Mouse (Mus musculus) cerebellum, adult 9-11 months (tissue): Measurements from ENCODE around the gene Flg2.

Experiments
- DNase-seq: peaks from one replicate; pipeline ENCODE4 v3.0.0; 2022

The Flg2 gene

DNA sequence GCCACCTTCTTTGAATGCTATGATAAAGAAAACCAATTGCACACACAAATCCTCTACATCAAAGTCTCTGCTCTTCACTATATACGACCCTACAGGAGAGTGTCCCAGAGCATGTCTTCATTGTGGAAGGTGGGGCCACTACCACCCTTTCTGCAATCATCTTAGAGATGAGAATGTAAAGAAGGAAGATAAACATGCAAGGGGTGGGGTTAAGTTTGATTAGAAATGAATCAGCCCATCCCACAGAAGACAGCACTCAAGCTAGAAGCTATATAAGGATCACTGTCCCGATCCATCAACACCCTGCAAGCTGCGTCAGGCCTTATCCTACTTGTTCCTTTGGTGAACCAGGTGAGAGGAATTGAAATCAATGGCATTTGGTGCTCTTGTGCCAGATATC is at the start of gene Flg2:
TSS of gene Flg2 (plus strand) at position 301 of the 400 bp plus-strand sequence.
- no peak for DNase-seq

DNA sequence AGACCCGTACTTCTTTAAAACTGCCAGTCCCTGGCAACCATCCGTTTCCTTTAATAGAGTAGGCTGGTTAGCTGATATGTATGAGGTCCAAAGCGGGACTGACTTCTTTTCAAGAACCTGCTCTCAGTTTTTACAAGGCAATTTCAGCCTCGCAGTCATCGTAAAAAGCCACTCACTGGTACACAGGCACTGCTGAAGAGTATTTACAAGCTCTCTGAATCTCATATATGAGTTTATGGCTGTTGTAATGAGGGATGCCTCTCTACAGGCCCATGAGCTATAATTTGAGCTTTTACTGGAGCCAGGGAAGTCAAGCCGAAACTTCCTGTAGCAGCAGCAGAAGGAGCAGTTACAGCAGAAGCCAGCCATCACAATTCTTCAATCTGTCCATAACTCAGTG is 34.6 kb upstream of the Flg2 start:
- DNase-seq: no peak

DNA sequence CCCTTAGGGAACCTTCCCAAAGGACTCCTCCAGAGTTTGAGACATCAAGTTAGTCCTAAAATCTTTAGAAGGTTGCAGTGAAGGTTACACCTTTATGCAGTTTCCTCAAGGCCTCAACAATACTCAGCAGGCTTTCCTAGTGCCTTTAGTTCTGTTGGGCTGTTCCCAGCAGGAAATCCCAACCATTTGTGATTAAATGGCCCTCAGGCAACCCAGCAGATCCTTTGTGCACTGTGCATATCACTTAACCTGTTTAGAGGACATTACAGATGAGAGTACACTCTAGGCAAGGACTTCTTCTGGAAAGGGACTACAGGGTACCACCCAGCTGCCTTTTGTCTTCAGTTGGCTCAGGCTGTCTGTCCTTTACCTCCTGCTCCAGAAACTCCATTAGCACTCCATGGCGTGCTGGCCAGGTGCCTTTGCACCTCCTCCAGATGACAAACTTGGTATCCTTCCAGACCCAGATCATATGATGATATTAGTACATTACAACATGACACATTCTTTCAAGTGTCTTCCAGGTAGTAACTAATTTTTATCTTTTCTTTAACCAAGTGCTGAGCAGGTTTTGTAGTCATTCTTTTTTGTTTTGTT is 34.0 kb upstream of the Flg2 start:
- no peak for DNase-seq

DNA sequence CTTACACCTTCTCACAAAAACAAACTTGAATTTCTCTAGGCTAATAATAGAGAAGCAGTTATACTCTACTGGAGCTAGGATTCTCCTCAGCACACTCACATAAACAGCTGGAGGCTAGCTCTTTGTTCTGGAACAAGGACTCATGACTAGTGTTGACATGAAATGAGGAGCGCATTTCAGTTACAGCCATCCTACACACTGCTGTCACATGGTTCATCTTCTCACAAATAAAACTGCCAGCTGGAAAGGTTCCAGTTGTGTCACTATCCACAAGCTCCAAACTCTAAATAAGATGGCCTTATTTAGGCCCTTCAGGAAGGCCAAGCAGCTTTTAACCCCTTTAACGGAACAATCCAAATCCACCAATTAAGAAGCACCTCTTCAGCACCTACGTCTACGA is 16.2 kb upstream of the Flg2 start:
- DNase-seq: no peak

DNA sequence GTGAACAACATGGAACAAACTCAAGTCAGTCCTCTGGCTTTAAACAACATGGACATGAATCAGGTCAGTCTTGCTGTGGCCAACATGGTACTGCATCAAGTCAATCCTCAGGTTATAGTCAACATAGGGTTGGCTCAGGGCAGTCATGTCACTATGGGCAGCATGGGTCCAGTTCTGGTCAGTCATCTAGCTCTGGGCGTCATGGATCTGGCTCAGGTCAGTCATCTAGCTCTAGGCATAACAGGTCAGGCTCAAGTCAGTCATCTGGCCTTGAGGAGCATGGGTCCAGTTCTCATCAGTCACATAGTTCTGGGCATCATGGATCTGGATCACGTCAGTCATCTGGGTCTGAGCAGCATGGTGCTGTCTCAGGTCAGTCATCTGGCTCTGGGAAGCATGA is 4.9 kb downstream of the Flg2 start:
- DNase-seq: no peak

DNA sequence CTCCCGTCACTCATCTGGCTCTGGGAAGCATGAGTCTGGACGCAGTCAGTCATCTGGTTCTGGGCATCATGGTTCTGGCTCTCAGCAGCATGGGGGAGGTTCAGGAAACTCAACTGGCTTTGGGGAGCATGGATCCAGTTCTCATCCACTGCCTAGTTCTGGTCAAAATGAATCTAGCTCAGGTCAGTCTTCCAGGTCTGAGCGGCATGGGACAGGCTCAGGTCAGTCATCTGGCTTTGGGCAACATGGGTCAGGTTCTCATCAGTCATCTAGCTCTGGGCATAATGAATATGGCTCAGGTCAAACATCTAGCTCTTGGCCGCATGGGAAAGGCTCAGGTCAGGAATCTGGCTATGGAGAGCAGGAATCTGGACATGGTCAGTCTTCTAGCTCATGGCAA is 5.4 kb downstream of the Flg2 start:
- no peak for DNase-seq
